In the genomic region with DNA sequence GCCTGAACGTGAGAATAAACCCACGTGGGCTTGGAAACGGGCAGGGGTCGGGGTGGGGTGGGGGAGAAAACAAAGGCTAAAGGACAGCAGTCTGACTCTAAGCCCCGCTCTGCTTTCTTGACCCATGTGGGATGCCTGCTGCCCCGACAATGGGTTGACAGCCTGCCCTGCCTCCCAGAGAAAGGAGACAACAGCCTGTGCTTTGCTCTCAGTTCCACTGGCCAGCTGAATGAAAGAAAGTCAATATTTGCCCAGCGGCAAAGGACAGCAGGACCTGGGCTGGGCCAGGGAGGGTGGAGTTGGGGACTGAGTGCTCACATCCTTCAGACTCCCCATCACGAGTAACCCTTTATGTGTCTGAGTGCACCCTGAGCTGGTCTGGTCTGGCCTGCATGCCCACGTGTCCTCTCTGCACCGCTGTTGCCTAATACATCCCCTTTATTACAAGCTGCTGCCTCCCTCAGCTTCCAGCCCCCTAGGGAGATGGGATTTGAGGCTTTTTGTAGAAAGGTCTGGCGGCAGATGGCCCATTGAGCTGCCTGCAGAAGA, we compare ENCODE assay signal across 8 mouse cellular contexts.
DNase-seq lines count a peak whose midpoint lies in the region; ATAC-seq and TF ChIP-seq lines count a peak whose summit lies in the region.

No protein-coding gene starts in this region.

- DNase-seq in cerebellum, adult 2 months, result peak in 1 of 2 experiments; percentile 58
- no peak for DNase-seq in embryonic facial prominence, embryonic 11.5 days (ENCODE audit: low spot score)
- peak in 2 of 3 experiments; percentile 20 to 26 for DNase-seq in liver, embryonic 14.5 days (ENCODE audit: low read depth in 3 of 3, low spot score in 3 of 3)
- no peak for DNase-seq in left cerebral cortex, adult 18-20 months (ENCODE audit: low spot score in 2 of 2)
- no peak for DNase-seq in layer of hippocampus, postnatal 10 days (ENCODE audit: low spot score in 2 of 2)
- no peak for DNase-seq in right cerebral cortex, postnatal 10 days (ENCODE audit: low spot score in 2 of 2)
- no peak for DNase-seq in kidney, adult 8-10 months

- no peak overlapping the region for H3K9ac ChIP-seq in embryonic facial prominence, embryonic 11.5 days (replicated peaks; ENCODE audit: low read length)
- no peak overlapping the region for H3K9ac ChIP-seq in liver, embryonic 14.5 days (replicated peaks)
- H3K9ac ChIP-seq in midbrain, embryonic 15.5 days, result no peak overlapping the region

- ATAC-seq in embryonic facial prominence, embryonic 11.5 days (replicated peaks; ENCODE audit: insufficient number of reproducible peaks, low FRiP score, low TSS enrichment, low read depth), result peak; percentile 55
- ATAC-seq in liver, embryonic 14.5 days (ENCODE audit: insufficient read depth), result peak; percentile 62; the same call in 1 of the 2 replicates
- peak; percentile 37; the same call in 1 of the 2 replicates for ATAC-seq in midbrain, embryonic 15.5 days (replicated peaks)

- peaks cover 64% of the 10 kb centered on the region for H3K4me1 ChIP-seq in cerebellum, adult 2 months (ENCODE audit: control insufficient read depth, insufficient read depth, low read length)
- no peaks in the 10 kb centered on the region; the same call in 1 of the 2 replicates for H3K4me1 ChIP-seq in embryonic facial prominence, embryonic 11.5 days (ENCODE audit: control insufficient read depth, insufficient read depth, low read length)
- no peaks in the 10 kb centered on the region; a peak in 1 of 4 replicates for H3K4me1 ChIP-seq in liver, embryonic 14.5 days (replicated peaks; ENCODE audit: control insufficient read depth in 2 of 2, insufficient read depth in 2 of 2, low read length in 1 of 2)
- peaks cover 37% of the 10 kb centered on the region for H3K4me1 ChIP-seq in midbrain, embryonic 15.5 days

- no peak for TF ChIP-seq POLR2A in cerebellum, adult 2 months (IDR thresholded peaks at IDR 0.05; ENCODE audit: borderline replicate concordance, insufficient read depth, low read length)

- peak overlapping the region; percentile 24 for H3K4me3 ChIP-seq in cerebellum, adult 2 months (replicated peaks; ENCODE audit: insufficient read depth, low read depth, low read length)
- H3K4me3 ChIP-seq in embryonic facial prominence, embryonic 11.5 days (ENCODE audit: low read depth, low read length), result no peak overlapping the region
- H3K4me3 ChIP-seq in liver, embryonic 14.5 days (ENCODE audit: insufficient read depth in 1 of 2, low read depth in 2 of 2, low read length in 2 of 2), result no peak overlapping the region
- H3K4me3 ChIP-seq in midbrain, embryonic 15.5 days, result no peak overlapping the region

- peak overlapping the region; percentile 83 for H3K27ac ChIP-seq in cerebellum, adult 2 months (ENCODE audit: insufficient read depth, low read length)
- 0 out of 2 replicates have a peak overlapping the region, but pooled peaks have one; percentile 20 for H3K27ac ChIP-seq in embryonic facial prominence, embryonic 11.5 days (replicated peaks; ENCODE audit: low read depth, low read length)
- no peak overlapping the region for H3K27ac ChIP-seq in liver, embryonic 14.5 days
- H3K27ac ChIP-seq in midbrain, embryonic 15.5 days, result peak overlapping the region; percentile 52; the same call in 1 of the 2 replicates

- 23% methylated on average over 11 of the region's 11 CpGs for WGBS in cerebellum, adult 2 months
- WGBS in embryonic facial prominence, embryonic 11.5 days, result 14% methylated on average over 11 of the region's 11 CpGs
- 41% methylated on average over 11 of the region's 11 CpGs for WGBS in liver, embryonic 14.5 days (ENCODE audit: insufficient replicate concordance)
- 4% methylated on average over 11 of the region's 11 CpGs for WGBS in midbrain, embryonic 15.5 days

- no peaks in the 10 kb centered on the region for H3K36me3 ChIP-seq in embryonic facial prominence, embryonic 11.5 days (replicated peaks; ENCODE audit: control insufficient read depth, insufficient read depth, low read depth, low read length)
- no peaks in the 10 kb centered on the region for H3K36me3 ChIP-seq in liver, embryonic 14.5 days (replicated peaks; ENCODE audit: control insufficient read depth, insufficient read depth, low read depth)
- H3K36me3 ChIP-seq in midbrain, embryonic 15.5 days (replicated peaks), result no peaks in the 10 kb centered on the region

- TF ChIP-seq EP300 in liver, embryonic 14.5 days (IDR thresholded peaks at IDR 0.05; ENCODE audit: low read depth), result no peak

- H3K9me3 ChIP-seq in embryonic facial prominence, embryonic 11.5 days (replicated peaks; ENCODE audit: control insufficient read depth, low read length), result no peaks in the 10 kb centered on the region
- no peaks in the 10 kb centered on the region for H3K9me3 ChIP-seq in liver, embryonic 14.5 days (ENCODE audit: control insufficient read depth, low read length)
- no peaks in the 10 kb centered on the region for H3K9me3 ChIP-seq in midbrain, embryonic 15.5 days

- H3K4me2 ChIP-seq in embryonic facial prominence, embryonic 11.5 days (ENCODE audit: low read depth, low read length), result no peak overlapping the region
- no peak overlapping the region for H3K4me2 ChIP-seq in liver, embryonic 14.5 days (ENCODE audit: low read depth)
- no peak overlapping the region for H3K4me2 ChIP-seq in midbrain, embryonic 15.5 days

- no peaks in the 10 kb centered on the region for H3K27me3 ChIP-seq in cerebellum, adult 2 months (ENCODE audit: control insufficient read depth, insufficient read depth, low read length)
- peaks cover 25% of the 10 kb centered on the region for H3K27me3 ChIP-seq in embryonic facial prominence, embryonic 11.5 days (ENCODE audit: control insufficient read depth, insufficient read depth, low read length)
- peaks cover 26% of the 10 kb centered on the region for H3K27me3 ChIP-seq in liver, embryonic 14.5 days (ENCODE audit: control insufficient read depth, insufficient read depth, low read length)
- peaks cover 5% of the 10 kb centered on the region; the same call in 1 of the 2 replicates for H3K27me3 ChIP-seq in midbrain, embryonic 15.5 days (replicated peaks)

- no peak for TF ChIP-seq CTCF in cerebellum, adult 2 months (IDR thresholded peaks at IDR 0.05; ENCODE audit: borderline replicate concordance, insufficient read depth, low read depth, low read length)
- TF ChIP-seq CTCF in liver, embryonic 14.5 days (IDR thresholded peaks at IDR 0.05; ENCODE audit: low read depth), result no peak

Comparison
In these comparisons a context has a peak if more than half of its experiments do, and no peak if none do; other contexts are left out.
1. DNase-seq: peak in liver, embryonic 14.5 days (2 of 3); none in embryonic facial prominence, embryonic 11.5 days (single experiment), left cerebral cortex, adult 18-20 months (0 of 2), layer of hippocampus, postnatal 10 days (0 of 2), right cerebral cortex, postnatal 10 days (0 of 2) and kidney, adult 8-10 months (0 of 2).
2. Peak in every context shown above with its lines, with median percentiles within 50 percentile points of each other: ATAC-seq.